ENCODE assay signal across 11 mouse cellular contexts in genomic region chr10:93831730-93832574, GRCm38 (mm10). TPM values are rescaled to one million over a fixed set of nuclear protein-coding genes. Genes with fewer than 3 reads are reported as not detected.
DNase-seq lines count a peak whose midpoint lies in the region; ATAC-seq and TF ChIP-seq lines count a peak whose summit lies in the region.
"Had no signal": no experiment of that assay in that cellular context is flagged by ENCODE, and none has a peak within 500 bp of the region (broad histone marks: within the 10 kb centered on the region; RNA-seq: fewer than 3 reads in every experiment).

No protein-coding gene starts in this region.

- no peak overlapping the region for H3K27ac ChIP-seq in kidney, embryonic 15.5 days
- no peak overlapping the region for H3K27ac ChIP-seq in kidney, adult 2 months (ENCODE audit: insufficient read depth, low read depth, low read length)
- H3K27ac ChIP-seq in brown adipose tissue, adult 24 weeks (replicated peaks; ENCODE audit: low read depth, low read length): no peak overlapping the region
- H3K27ac ChIP-seq in hindbrain, embryonic 12.5 days: no peak overlapping the region
- no peak overlapping the region for H3K27ac ChIP-seq in midbrain, embryonic 13.5 days
- H3K27ac ChIP-seq: hindbrain, embryonic 15.5 days had no signal

- no peak for DNase-seq in kidney, adult 2 months
- no peak for DNase-seq in spleen, postnatal 36 days (ENCODE audit: low spot score in 2 of 2)
- DNase-seq in adrenal gland, postnatal 10 days: no peak
- DNase-seq in ovary, postnatal 36 days (ENCODE audit: low spot score): no peak
- DNase-seq: cerebellum, adult 9-11 months had no signal

- no peak for TF ChIP-seq CTCF in kidney, adult 2 months (conservative IDR thresholded peaks at IDR 0.05; ENCODE audit: insufficient read depth, insufficient read length, low read depth, low read length)

- peak overlapping the region; percentile 41 for H3K4me2 ChIP-seq in kidney, embryonic 15.5 days
- H3K4me2 ChIP-seq in hindbrain, embryonic 12.5 days (replicated peaks): peak overlapping the region; percentile 27; the same call in 1 of the 2 replicates
- peak overlapping the region; percentile 27 for H3K4me2 ChIP-seq in midbrain, embryonic 13.5 days (replicated peaks)
- H3K4me2 ChIP-seq: hindbrain, embryonic 15.5 days had no signal

- no peak for TF ChIP-seq POLR2A in kidney, adult 2 months (IDR thresholded peaks at IDR 0.05; ENCODE audit: low read depth, low read length)

- no peak overlapping the region for H3K9ac ChIP-seq in kidney, embryonic 15.5 days
- H3K9ac ChIP-seq in hindbrain, embryonic 12.5 days: no peak overlapping the region
- no peak overlapping the region for H3K9ac ChIP-seq in midbrain, embryonic 13.5 days (replicated peaks)
- H3K9ac ChIP-seq: hindbrain, embryonic 15.5 days had no signal

- H3K4me3 ChIP-seq in kidney, embryonic 15.5 days (replicated peaks): peak overlapping the region; percentile 16; the same call in 1 of the 2 replicates
- no peak overlapping the region for H3K4me3 ChIP-seq in kidney, adult 2 months (ENCODE audit: insufficient read depth, low read depth, low read length)
- peak overlapping the region; percentile 17; the same call in 1 of the 2 replicates for H3K4me3 ChIP-seq in brown adipose tissue, adult 24 weeks (ENCODE audit: insufficient read depth, low read depth, low read length)
- no peak overlapping the region for H3K4me3 ChIP-seq in hindbrain, embryonic 12.5 days
- H3K4me3 ChIP-seq in midbrain, embryonic 13.5 days (replicated peaks): no peak overlapping the region
- H3K4me3 ChIP-seq: hindbrain, embryonic 15.5 days had no signal

- 4% methylated on average over 18 of the region's 18 CpGs for WGBS in kidney, embryonic 15.5 days
- 23% methylated on average over 18 of the region's 18 CpGs for WGBS in kidney, adult 2 months
- WGBS in hindbrain, embryonic 12.5 days: 4% methylated on average over 18 of the region's 18 CpGs
- 9% methylated on average over 18 of the region's 18 CpGs for WGBS in midbrain, embryonic 13.5 days

- no peaks in the 10 kb centered on the region for H3K36me3 ChIP-seq in kidney, embryonic 15.5 days
- no peaks in the 10 kb centered on the region for H3K36me3 ChIP-seq in kidney, adult 2 months (ENCODE audit: control insufficient read depth, insufficient read depth, low read length)
- H3K36me3 ChIP-seq in hindbrain, embryonic 12.5 days: no peaks in the 10 kb centered on the region
- no peaks in the 10 kb centered on the region for H3K36me3 ChIP-seq in midbrain, embryonic 13.5 days
- H3K36me3 ChIP-seq: hindbrain, embryonic 15.5 days had no signal

- H3K9me3 ChIP-seq in kidney, embryonic 15.5 days (replicated peaks): no peaks in the 10 kb centered on the region
- no peaks in the 10 kb centered on the region for H3K9me3 ChIP-seq in hindbrain, embryonic 12.5 days (replicated peaks)
- H3K9me3 ChIP-seq in midbrain, embryonic 13.5 days: no peaks in the 10 kb centered on the region
- H3K9me3 ChIP-seq: hindbrain, embryonic 15.5 days had no signal

- H3K27me3 ChIP-seq in kidney, embryonic 15.5 days: peaks cover 80% of the 10 kb centered on the region
- peaks cover 8% of the 10 kb centered on the region for H3K27me3 ChIP-seq in kidney, adult 2 months (replicated peaks; ENCODE audit: control insufficient read depth, insufficient read depth, low read length)
- H3K27me3 ChIP-seq in hindbrain, embryonic 12.5 days: peaks cover 22% of the 10 kb centered on the region
- peaks cover 48% of the 10 kb centered on the region for H3K27me3 ChIP-seq in midbrain, embryonic 13.5 days
- H3K27me3 ChIP-seq: Patski had no signal

- H3K4me1 ChIP-seq in kidney, embryonic 15.5 days: peaks cover 28% of the 10 kb centered on the region
- H3K4me1 ChIP-seq in kidney, adult 2 months (ENCODE audit: control insufficient read depth, insufficient read depth, low read length): no peaks in the 10 kb centered on the region
- H3K4me1 ChIP-seq in brown adipose tissue, adult 24 weeks (ENCODE audit: control insufficient read depth, insufficient read depth, insufficient read length, low read length): no peaks in the 10 kb centered on the region
- peaks cover 8% of the 10 kb centered on the region; the same call in 1 of the 2 replicates for H3K4me1 ChIP-seq in hindbrain, embryonic 12.5 days
- peaks cover 27% of the 10 kb centered on the region for H3K4me1 ChIP-seq in midbrain, embryonic 13.5 days (replicated peaks)

- no peak for ATAC-seq in kidney, embryonic 15.5 days (replicated peaks; ENCODE audit: low FRiP score)
- ATAC-seq in hindbrain, embryonic 12.5 days (ENCODE audit: low FRiP score): no peak
- ATAC-seq in midbrain, embryonic 13.5 days: no peak
- ATAC-seq: Patski had no signal

RNA-seq across cellular contexts. Expression of gene Usp44, which starts 0.6 kb away (rescaled TPM):
- 0.73 and 1.1 TPM in 2 replicates for polyA plus RNA-seq in kidney, embryonic 15.5 days (2015; fragmentation: Nextera tagmentation; extraction: Ambion mirVana)
- 0.03 TPM in 1 of 2 replicates, not detected in the other for polyA plus RNA-seq in kidney, adult 2 months (2012; rRNA removed)
- not detected in 2 replicates for polyA plus RNA-seq in brown adipose tissue, adult 24 weeks (2012; ENCODE audit: insufficient read depth, insufficient read length, missing spikeins)
- polyA plus RNA-seq in hindbrain, embryonic 12.5 days (2016; fragmentation: Nextera tagmentation; extraction: Ambion mirVana): 2.9 and 3.0 TPM in 2 replicates
- 1.9 and 2.1 TPM in 2 replicates for polyA plus RNA-seq in midbrain, embryonic 13.5 days (2015; fragmentation: Nextera tagmentation; extraction: Ambion mirVana)
- total RNA-seq in adrenal gland, postnatal 10 days (2021): not detected

Comparison
In these comparisons a context has a peak if more than half of its experiments do, and no peak if none do; other contexts are left out.
1. H3K4me3 ChIP-seq: peak in kidney, embryonic 15.5 days (single experiment) and brown adipose tissue, adult 24 weeks (single experiment); none in kidney, adult 2 months (single experiment), hindbrain, embryonic 12.5 days (single experiment) and midbrain, embryonic 13.5 days (single experiment).
2. Peak in every context shown above with its lines, with median percentiles within 50 percentile points of each other: H3K4me2 ChIP-seq.